Mouse (Mus musculus) embryo, embryonic 10.5 days (tissue): Measurements from ENCODE around the gene Mrnip.
A peak's percentile ranks its signal among the peaks of the same experiment; 100 is the strongest.
"Not testable (repeated sequence)": the region's sequence is repeated elsewhere in the genome, so short reads cannot be mapped to it uniquely, and the experiment has no call there.

Source experiments
- DNase-seq: peaks from one replicate; pipeline ENCODE4 v3.0.0-alpha.2; 2015; ENCODE audit warnings: low spot score

Gene Mrnip

DNA sequence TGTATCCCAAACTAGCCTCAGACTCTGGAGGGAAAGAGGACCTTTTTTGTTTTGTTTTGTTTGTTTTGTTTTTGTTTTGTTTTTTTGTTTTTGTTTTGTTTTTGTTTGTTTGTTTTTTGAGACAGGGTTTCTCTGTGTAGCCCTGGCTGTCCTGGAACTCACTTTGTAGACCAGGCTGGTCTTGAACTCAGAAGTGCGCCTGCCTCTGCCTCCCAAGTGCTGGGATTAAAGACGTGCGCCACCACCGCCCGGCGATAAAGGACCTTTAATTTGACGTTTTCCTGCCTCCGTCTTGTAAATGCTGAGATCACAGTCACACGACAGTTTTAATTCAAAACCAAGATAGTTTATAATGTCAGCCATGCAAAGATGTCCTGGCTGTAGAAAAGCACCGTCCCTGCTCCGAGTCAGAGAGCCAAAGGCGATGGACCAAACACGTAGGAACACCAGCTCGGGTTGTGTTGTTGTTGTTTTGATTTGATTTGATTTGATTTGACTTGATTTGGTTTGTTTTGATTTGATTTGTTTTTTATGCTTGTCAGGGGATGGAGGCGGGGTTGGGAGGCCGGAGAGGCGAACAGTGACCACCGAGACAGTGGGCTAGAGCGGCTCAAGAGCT, at the start of gene Mrnip:
Mrnip (plus strand) TSS at position 334 of the 619 bp plus-strand sequence.
- DNase-seq: not testable (repeated sequence)

DNA sequence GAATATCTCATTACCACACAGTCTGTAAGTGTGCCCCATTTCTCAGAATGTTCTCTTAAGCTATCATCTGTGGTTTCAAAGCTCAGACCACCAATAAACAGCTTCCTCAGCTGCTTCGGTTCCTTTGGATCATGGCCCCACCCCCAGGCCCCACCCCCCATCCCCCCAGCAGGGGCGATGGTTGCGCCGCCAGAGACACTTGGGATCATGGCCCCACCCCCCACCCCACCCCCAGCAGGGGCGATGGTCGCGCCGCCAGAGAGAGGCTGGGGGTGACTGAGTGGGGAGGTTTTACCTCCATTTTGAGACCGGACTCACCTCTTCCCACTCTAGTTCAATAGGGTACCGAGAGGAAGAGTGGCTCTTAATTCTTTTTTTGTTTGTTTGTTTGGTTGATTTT, 46.5 kb upstream of the Mrnip start:
- no peak for DNase-seq

DNA sequence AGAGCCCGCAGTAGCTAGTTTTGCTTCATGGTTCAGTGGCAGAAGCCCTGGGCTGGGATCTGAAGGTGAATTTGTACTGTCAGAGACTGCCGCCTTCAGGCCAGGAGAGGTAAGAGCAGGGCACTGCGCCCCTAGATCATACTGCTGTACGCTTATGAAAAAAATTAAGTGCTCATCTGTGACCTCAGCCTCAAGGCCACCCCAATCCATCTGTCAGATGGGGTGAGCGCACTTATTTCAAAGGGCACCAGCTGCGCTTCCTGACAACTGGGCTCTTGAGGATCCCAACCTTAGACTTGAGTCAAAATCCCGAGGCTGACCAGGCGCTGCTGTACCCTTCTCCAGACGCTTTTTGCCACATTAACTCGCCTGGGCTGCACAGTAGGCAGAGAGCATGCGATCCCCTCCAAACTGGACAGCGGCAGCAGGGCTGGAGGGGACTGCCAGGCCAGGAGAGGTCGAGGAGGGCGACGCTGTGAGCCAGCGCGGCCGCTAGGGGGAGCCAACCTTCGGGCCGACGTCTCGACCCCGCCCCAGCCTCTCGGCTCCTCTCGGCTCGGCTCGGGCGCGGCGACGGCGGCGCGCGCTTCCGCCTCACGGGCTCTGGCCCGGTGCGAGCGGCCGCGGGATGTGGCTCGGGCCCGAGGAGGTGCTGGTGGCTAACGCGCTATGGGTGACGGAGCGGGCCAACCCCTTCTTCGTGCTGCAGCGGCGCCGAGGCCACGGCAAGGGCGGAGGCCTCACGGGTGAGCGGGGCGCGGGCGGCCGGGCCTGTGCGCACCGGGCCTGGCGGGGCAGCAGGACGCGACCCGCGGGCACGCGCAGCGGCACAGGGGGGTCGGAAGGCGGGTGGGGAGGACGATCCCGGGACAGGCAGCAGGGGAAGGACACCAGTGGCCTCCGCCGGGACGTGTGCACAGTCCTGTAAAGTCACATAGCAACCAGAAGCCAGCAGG, 43.2 kb upstream of the Mrnip start, which contains the start of gene Tbc1d9b:
Tbc1d9b (plus strand) TSS at position 586 of the 956 bp plus-strand sequence.
- peak; percentile 93 for DNase-seq

GRCm38 (mm10) chr11:50131801-50132201, 42.4 kb upstream of the Mrnip start:
- peak; percentile 27 for DNase-seq

GRCm38 (mm10) chr11:50132265-50132664, 42.0 kb upstream of the Mrnip start:
- DNase-seq: no peak

DNA sequence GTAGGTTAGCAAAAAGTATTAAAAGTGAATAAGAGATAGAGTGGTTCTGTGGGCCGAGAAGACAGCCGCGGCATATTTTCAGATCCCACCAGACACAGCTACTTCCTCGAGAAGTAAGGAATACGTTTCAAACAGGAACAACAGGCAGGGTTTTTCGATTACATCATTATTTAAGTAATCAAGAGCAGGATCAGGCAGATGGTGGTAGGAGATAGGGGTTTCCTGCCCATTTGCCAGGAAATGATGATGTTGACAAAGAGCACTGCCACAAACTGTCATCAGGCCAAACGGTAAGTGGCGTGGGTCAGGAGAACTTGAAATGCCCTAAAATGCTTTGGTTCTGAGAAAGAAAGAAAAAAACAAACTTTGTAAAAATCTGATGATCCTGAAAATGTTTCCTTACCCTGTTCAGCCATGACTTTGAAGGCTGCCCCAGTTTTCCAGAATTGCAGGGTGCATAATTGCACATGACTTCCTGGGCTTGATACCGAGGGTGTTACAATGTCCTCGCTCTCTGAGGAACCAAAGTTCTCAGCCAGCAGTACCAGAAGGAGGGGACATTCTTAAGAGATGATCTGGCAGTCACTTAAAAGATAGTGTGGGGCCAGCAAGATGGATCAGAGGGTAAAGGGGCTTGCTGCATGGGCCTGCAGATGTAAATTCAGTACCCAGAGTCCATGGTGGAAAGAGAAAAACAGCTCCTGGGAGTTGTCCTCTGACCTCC, 39.9 kb upstream of the Mrnip start:
- no peak for DNase-seq

DNA sequence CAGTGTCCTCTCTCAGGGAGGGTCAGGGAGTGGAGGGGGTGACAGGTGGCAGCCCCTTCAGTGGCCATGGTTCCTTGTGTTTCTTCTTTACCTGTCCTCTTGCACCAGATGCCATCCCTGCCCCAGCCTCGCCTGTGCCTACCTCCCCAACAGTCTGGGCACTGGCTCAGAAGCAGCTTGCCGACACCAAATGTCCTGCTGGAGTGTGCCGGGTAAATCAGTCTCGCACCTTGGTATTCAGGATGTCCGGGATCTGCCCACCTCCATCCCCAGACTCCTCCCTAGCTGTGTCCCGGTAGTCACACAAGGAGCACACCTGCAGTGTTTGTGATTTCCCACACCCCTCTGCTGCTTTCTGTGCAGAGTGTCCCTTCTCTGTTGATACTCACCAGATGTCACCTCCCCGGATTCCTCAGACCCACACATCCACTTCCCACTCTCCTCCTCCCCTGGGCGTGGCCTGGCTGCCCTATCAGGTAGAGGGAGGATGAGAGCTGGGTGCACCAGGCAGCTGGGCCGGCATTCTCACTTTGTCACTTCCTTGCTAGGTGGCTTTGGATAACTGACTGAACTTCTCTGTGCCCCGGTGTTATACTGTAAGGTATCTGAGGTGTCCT, 35.9 kb upstream of the Mrnip start:
- no peak for DNase-seq

DNA sequence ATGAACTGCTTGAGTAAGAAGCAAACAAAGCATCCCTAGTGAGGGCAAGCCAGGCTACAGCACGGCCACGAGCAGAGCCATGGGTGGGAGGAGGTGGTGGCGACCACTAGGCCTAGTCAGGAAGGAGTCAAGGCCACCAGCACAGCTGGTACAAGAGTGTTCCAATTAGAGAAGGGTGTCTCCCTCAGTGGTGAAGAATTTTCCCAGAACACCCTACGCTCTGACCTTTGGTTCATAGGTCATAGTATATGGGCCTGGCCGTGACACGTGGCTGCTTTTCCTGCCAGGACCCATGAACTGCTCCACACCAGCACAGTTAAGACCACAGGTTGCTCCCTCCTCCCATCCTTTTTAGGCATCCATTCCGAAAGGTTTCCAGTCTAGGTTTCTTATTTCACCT, 34.7 kb upstream of the Mrnip start:
- DNase-seq: no peak

DNA sequence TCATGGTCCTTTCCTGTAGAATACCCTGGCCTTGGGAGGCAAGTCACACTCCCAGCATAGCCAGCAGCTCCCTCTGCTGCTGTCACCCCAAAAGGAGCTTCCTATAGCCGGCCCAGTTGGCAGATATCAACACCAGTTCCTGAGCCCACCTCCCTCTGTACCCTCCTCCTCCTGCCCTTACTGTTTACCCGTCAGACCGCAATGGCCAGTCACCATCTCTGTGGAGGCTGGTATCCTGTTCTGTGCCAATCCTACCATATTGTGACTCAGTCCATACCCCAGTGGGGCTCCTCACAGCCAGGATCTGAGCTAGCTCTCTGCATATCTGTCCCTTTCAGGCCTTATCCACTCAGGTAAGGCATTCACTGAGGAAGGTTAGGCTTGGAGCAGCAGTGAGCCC, 28.7 kb upstream of the Mrnip start:
- no peak for DNase-seq

DNA sequence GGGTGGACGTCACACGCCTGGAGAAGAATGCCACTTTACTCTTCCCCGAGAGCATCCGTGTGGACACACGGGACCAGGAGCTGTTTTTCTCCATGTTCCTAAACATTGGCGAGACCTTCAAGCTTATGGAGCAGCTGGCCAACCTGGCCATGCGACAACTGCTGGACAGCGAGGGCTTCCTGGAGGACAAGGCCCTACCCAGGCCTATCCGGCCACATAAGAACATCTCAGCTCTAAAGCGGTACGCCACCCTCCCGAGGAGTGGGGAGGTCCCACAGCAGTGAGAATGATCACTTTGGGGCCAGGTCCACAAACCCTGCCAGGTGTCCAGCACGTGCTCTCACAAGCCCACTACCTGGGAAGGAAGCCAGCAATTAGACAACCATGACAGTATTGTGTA, 28.1 kb upstream of the Mrnip start:
- no peak for DNase-seq

DNA sequence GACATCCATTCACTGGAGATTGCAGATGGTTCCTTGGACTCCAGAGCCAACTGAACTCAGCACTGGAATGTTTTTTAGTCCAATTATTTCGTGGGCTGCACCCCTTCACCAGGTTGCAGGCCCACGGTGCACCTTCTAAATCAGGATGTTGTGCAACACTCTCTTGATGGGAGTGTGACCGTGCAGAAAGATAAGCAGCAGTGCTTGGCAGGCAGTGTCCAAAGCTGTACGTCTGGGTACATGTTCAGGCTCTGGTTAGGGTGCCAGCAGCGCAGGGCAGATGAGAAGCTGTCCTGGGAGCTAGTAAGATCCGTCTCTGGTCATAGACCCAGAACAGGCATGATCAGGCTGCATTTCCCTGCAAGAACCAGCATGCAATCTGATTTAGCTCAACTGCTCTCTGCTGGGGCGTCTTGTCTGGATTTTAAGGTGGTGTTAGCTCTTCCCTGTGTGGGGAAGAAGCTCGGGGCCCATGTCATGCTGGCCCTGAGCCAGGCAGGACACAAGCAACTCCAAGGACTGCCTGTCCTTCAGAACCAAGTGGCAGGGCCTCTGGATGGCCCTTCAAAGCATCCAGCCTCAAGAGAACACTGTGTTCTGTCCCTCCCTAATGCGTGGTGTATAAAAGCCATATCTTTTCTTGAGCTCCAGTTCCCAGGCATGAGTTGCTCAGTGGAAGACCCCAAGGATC, 26.8 kb upstream of the Mrnip start:
- no peak for DNase-seq

DNA sequence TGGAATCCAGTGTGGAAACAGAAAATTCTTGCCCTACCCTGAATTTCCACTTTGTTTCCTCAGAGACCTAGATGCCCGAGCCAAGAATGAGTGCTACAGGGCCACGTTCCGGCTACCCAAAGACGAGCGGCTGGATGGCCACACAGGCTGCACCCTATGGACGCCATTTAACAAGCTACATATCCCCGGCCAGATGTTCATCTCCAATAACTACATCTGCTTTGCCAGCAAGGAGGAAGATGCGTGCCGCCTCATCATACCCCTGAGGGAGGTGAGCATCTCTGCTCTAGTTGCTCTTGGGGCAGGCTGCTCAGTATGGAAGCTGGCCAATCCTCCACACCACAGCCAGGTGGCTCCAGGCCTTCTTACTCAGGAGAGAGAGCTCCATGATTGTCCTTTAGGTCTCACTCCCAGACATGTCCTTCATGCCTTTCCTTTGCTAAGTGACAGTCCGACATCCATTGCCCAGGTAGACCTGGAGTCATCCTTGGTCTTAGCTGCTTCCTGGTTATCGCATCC, 26.2 kb upstream of the Mrnip start:
- DNase-seq: no peak

- DNase-seq: no peak
Observed at GRCm38 (mm10) chr11:50149200-50149599, 25.0 kb upstream of the Mrnip start.

GRCm38 (mm10) chr11:50149603-50150150, 24.6 kb upstream of the Mrnip start:
- no peak for DNase-seq

- no peak for DNase-seq
Observed at GRCm38 (mm10) chr11:50151374-50151773, 22.9 kb upstream of the Mrnip start.

GRCm38 (mm10) chr11:50154166-50154565, 20.1 kb upstream of the Mrnip start:
- peak; percentile 51 for DNase-seq

- no peak for DNase-seq
Observed at GRCm38 (mm10) chr11:50154777-50155520, 19.3 kb upstream of the Mrnip start.

GRCm38 (mm10) chr11:50155785-50156184, 18.5 kb upstream of the Mrnip start:
- no peak for DNase-seq

GRCm38 (mm10) chr11:50156725-50157258, 17.5 kb upstream of the Mrnip start:
- no peak for DNase-seq

GRCm38 (mm10) chr11:50158346-50158745, 15.9 kb upstream of the Mrnip start:
- no peak for DNase-seq
